Mouse (Mus musculus) cerebellum, adult 18-20 months (tissue): ENCODE results near the gene Vmn1r62.
"Not testable (repeated sequence)": the region's sequence is repeated elsewhere in the genome, so short reads cannot be mapped to it uniquely, and the experiment has no call there.

Experiments used
- DNase-seq, 2 experiments: peaks; one replicate each; pipeline ENCODE4 v3.0.0; 2021

The Vmn1r62 gene

DNA sequence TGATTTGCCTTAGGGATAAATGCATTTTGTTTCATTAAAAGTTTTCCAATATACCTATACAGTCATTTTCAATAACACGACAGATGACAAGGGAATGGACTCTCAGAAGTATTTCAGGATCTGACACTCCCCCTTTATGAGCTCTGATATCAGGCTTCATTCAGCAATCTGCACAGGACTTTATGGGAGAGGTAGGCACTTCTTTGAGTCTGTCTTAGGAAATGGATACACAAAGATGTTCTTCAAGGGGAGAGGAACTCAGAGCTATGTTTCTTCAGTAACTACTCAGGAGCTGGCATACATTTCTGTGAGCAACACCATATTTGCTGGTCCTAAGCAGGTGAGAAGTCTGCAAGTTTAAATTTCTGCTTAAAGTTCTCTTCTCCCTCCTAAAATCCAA lies at the start of gene Vmn1r62:
Gene Vmn1r62, plus strand, starts transcription at position 301 of the 400 bp plus-strand sequence.
- not testable (repeated sequence) for DNase-seq
